Mouse (Mus musculus): ENCODE data around the gene Klhdc8b.

- no peak for TF ChIP-seq ZC3H11A (IDR thresholded peaks at IDR 0.05; ENCODE audit: borderline replicate concordance, low read depth, low read length)
- TF ChIP-seq ZNF384 (IDR thresholded peaks at IDR 0.05; ENCODE audit: low read depth, low read length), result no peak
- TF ChIP-seq MAFK (IDR thresholded peaks at IDR 0.05; ENCODE audit: insufficient read depth, low read depth, low read length), result no peak
- no peak for TF ChIP-seq HCFC1 (IDR thresholded peaks at IDR 0.05; ENCODE audit: borderline replicate concordance, insufficient read depth, low read length)
- no peak for TF ChIP-seq CHD2 (IDR thresholded peaks at IDR 0.05; ENCODE audit: low read depth, low read length)
These were observed 27.0 kb upstream of the Klhdc8b start for GRCm38 (mm10) chr9:108488403-108488802.
